Mouse (Mus musculus) kidney, adult 2 months (tissue): ENCODE data around the gene Arid1b. TPM values are rescaled to one million over a fixed set of nuclear protein-coding genes. Genes with fewer than 3 reads are reported as not detected.

Experiments used
- DNase-seq: peaks from one replicate; pipeline ENCODE4 v3.0.0; 2021
- H3K27ac ChIP-seq: fragments of 200-500 bp; 2 replicates; pipeline ENCODE4 v1.5.1; 2012; ENCODE audit warnings: low read depth, low read length, control low read depth, inconsistent platforms; ENCODE audit not compliant: insufficient read depth
- H3K27me3 ChIP-seq: fragments of 200-500 bp; replicated peaks from 2 replicates; pipeline ENCODE4 v1.6.1; 2012; ENCODE audit warnings: mild to moderate bottlenecking, moderate library complexity, low read length, inconsistent platforms; ENCODE audit not compliant: control insufficient read depth, insufficient read depth
- H3K36me3 ChIP-seq: fragments of 200-500 bp; 2 replicates; pipeline ENCODE4 v1.6.1; 2012; ENCODE audit warnings: mild to moderate bottlenecking, moderate library complexity, low read length, inconsistent platforms; ENCODE audit not compliant: control insufficient read depth, insufficient read depth
- H3K4me1 ChIP-seq: fragments of 200-500 bp; 2 replicates; pipeline ENCODE4 v1.6.1; 2011; ENCODE audit warnings: low read length; ENCODE audit not compliant: control insufficient read depth, insufficient read depth
- H3K4me3 ChIP-seq: fragments of 200-500 bp; 2 replicates; pipeline ENCODE4 v1.5.1; 2011; ENCODE audit warnings: mild to moderate bottlenecking, low read depth, low read length, control low read depth; ENCODE audit not compliant: insufficient read depth
- CTCF ChIP-seq: fragments of 200-500 bp; conservative IDR thresholded peaks from 2 replicates; pipeline ENCODE4 v1.5.1; 2011; ENCODE audit warnings: low read depth, mild to moderate bottlenecking, control low read depth, low read length, moderate library complexity, mixed read lengths; ENCODE audit not compliant: insufficient read depth, insufficient read length
- POLR2A ChIP-seq: fragments of 200-500 bp; IDR thresholded peaks from one replicate; pipeline ENCODE4 v1.6.1; 2011; ENCODE audit warnings: low read depth, low read length, control low read depth
- WGBS: fragments of 180-500 bp; shearing (Covaris S2); methylation state at CpG from one replicate; pipeline ENCODE4 v1.1.7; 2018; 5-methylcytosine and 5-hydroxymethylcytosine counted together
- polyA plus RNA-seq: library from polyadenylated mRNA; depleted of rRNA; stranded (reverse); fragments of >200 nt; gene quantifications from 2 replicates; pipeline ENCODE4 v1.2.3, GENCODE M21; 2012

Gene Arid1b
- polyA plus RNA-seq, 1 experiment = 20.6 TPM

- Histone ChIP-seq H3K27ac (no peak overlapping the region), H3K27me3 (no peaks in the 10 kb centered on the region), H3K4me1 (no peaks in the 10 kb centered on the region), H3K36me3 (no peaks in the 10 kb centered on the region), H3K4me3 (no peak overlapping the region)
- TF ChIP-seq CTCF (no peak), POLR2A (no peak)
- DNase-seq = no peak
- WGBS = 90% methylated on average over 5 of the region's 5 CpGs
Observed at GRCm38 (mm10) chr17:5345810-5346209, 351.7 kb downstream of the Arid1b start.

- H3K27ac ChIP-seq = no peak overlapping the region
- no peaks in the 10 kb centered on the region for H3K27me3 ChIP-seq
- WGBS = 37% methylated on average over 5 of the region's 5 CpGs
- DNase-seq = peak; percentile 57
- no peaks in the 10 kb centered on the region for H3K36me3 ChIP-seq
- no peaks in the 10 kb centered on the region for H3K4me1 ChIP-seq
- TF ChIP-seq CTCF = no peak
- TF ChIP-seq POLR2A = no peak
- H3K4me3 ChIP-seq = no peak overlapping the region
Observed at GRCm38 (mm10) chr17:5352901-5353300, 358.8 kb downstream of the Arid1b start.

GRCm38 (mm10) chr17:5360759-5361158 lies 366.6 kb downstream of the Arid1b start:
- Histone ChIP-seq H3K27me3 (no peaks in the 10 kb centered on the region), H3K36me3 (no peaks in the 10 kb centered on the region), H3K27ac (no peak overlapping the region), H3K4me1 (peaks cover 4% of the 10 kb centered on the region), H3K4me3 (no peak overlapping the region)
- TF ChIP-seq CTCF (no peak), POLR2A (no peak)
- peak; percentile 95 for DNase-seq
- 51% methylated on average over 2 of the region's 2 CpGs for WGBS

GRCm38 (mm10) chr17:5365992-5366398 lies 371.9 kb downstream of the Arid1b start:
- DNase-seq = no peak
- WGBS = 71% methylated on average over 8 of the region's 8 CpGs
- Histone ChIP-seq H3K27ac (no peak overlapping the region), H3K36me3 (no peaks in the 10 kb centered on the region), H3K4me3 (no peak overlapping the region), H3K27me3 (no peaks in the 10 kb centered on the region), H3K4me1 (peaks cover 4% of the 10 kb centered on the region)
- TF ChIP-seq CTCF = no peak

GRCm38 (mm10) chr17:5371032-5371431 lies 376.9 kb downstream of the Arid1b start:
- Histone ChIP-seq H3K36me3 (no peaks in the 10 kb centered on the region), H3K27ac (no peak overlapping the region), H3K4me3 (no peak overlapping the region), H3K4me1 (no peaks in the 10 kb centered on the region), H3K27me3 (no peaks in the 10 kb centered on the region)
- 65% methylated on average over 4 of the region's 4 CpGs for WGBS
- no peak for TF ChIP-seq CTCF
- no peak for TF ChIP-seq POLR2A
- DNase-seq = no peak

- Histone ChIP-seq H3K4me3 (no peak overlapping the region), H3K27ac (no peak overlapping the region), H3K36me3 (no peaks in the 10 kb centered on the region), H3K27me3 (no peaks in the 10 kb centered on the region), H3K4me1 (no peaks in the 10 kb centered on the region)
- 63% methylated on average over 7 of the region's 7 CpGs for WGBS
- no peak for DNase-seq
- TF ChIP-seq CTCF (no peak), POLR2A (no peak)
Observed at GRCm38 (mm10) chr17:5371521-5371920, 377.4 kb downstream of the Arid1b start.

DNA sequence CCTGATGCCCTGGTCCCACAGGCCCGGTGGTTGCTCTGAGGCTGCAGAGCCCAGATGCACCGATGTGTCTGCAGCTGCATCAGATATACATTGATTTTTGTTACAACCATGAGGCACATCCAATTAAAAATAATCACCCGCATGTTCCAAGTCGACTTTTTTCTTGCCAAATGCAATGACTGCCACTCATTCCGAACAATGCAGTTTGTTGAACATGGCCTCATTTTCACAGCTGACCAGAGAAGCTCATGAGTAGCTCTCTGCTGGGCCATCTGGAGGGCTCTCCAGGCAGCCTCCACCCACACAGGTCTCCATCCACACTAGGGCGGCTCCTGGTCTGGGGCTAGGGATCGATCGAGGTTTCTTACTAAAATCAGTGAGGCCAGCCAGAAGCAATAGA lies 378.8 kb downstream of the Arid1b start:
- Histone ChIP-seq H3K4me3 (no peak overlapping the region), H3K27ac (no peak overlapping the region), H3K36me3 (no peaks in the 10 kb centered on the region), H3K27me3 (no peaks in the 10 kb centered on the region), H3K4me1 (no peaks in the 10 kb centered on the region)
- no peak for TF ChIP-seq CTCF
- no peak for TF ChIP-seq POLR2A
- no peak for DNase-seq
- WGBS = 89% methylated on average over 8 of the region's 8 CpGs
